Mouse (Mus musculus) small intestine, adult 2 months (tissue): ENCODE data around the gene Limch1. TPM values are rescaled to one million over a fixed set of nuclear protein-coding genes. Genes with fewer than 3 reads are reported as not detected.
A peak's percentile ranks its signal among the peaks of the same experiment; 100 is the strongest.

Source experiments
- H3K27ac ChIP-seq: fragments of 200-500 bp; 2 replicates; pipeline ENCODE4 v1.5.1; 2012; ENCODE audit warnings: low read depth, low read length, control low read depth, inconsistent platforms; ENCODE audit not compliant: insufficient read depth
- H3K27me3 ChIP-seq: fragments of 200-500 bp; 2 replicates; pipeline ENCODE4 v1.6.1; 2012; ENCODE audit warnings: mild to moderate bottlenecking, moderate library complexity, low read length, inconsistent platforms; ENCODE audit not compliant: control insufficient read depth, insufficient read depth
- H3K36me3 ChIP-seq: fragments of 200-500 bp; 2 replicates; pipeline ENCODE4 v1.6.1; 2012; ENCODE audit warnings: mild to moderate bottlenecking, low read length, control low read depth, inconsistent platforms; ENCODE audit not compliant: control insufficient read depth, insufficient read depth
- H3K4me1 ChIP-seq: fragments of 200-500 bp; 2 replicates; pipeline ENCODE4 v1.6.1; 2012; ENCODE audit warnings: low read length, inconsistent platforms, mixed read lengths; ENCODE audit not compliant: control insufficient read depth, insufficient read depth, insufficient read length
- H3K4me3 ChIP-seq: fragments of 200-500 bp; 2 replicates; pipeline ENCODE4 v1.5.1; 2012; ENCODE audit warnings: low read depth, mild to moderate bottlenecking, control low read depth, inconsistent platforms, low read length, moderate library complexity
- CTCF ChIP-seq: fragments of 200-500 bp; IDR thresholded peaks from 2 replicates; pipeline ENCODE4 v1.5.1; 2012; ENCODE audit warnings: low read depth, mild to moderate bottlenecking, control low read depth, inconsistent platforms, low read length, moderate library complexity, mixed read lengths; ENCODE audit not compliant: insufficient replicate concordance, insufficient read length; ENCODE audit errors: extremely low read depth
- POLR2A ChIP-seq: fragments of 200-500 bp; IDR thresholded peaks from 2 replicates; pipeline ENCODE4 v1.6.1; 2012; ENCODE audit warnings: low read depth, mild to moderate bottlenecking, control low read depth, inconsistent platforms, low read length, moderate library complexity
- WGBS: fragments of 180-500 bp; shearing (Covaris S2); methylation state at CpG from one replicate; pipeline ENCODE4 v1.1.7; 2018; 5-methylcytosine and 5-hydroxymethylcytosine counted together
- polyA plus RNA-seq: library from polyadenylated mRNA; depleted of rRNA; stranded (reverse); fragments of >200 nt; gene quantifications from 2 replicates; pipeline ENCODE4 v1.2.3, GENCODE M21; 2012

The Limch1 gene
- polyA plus RNA-seq, 1 experiment: 1.0 TPM

DNA sequence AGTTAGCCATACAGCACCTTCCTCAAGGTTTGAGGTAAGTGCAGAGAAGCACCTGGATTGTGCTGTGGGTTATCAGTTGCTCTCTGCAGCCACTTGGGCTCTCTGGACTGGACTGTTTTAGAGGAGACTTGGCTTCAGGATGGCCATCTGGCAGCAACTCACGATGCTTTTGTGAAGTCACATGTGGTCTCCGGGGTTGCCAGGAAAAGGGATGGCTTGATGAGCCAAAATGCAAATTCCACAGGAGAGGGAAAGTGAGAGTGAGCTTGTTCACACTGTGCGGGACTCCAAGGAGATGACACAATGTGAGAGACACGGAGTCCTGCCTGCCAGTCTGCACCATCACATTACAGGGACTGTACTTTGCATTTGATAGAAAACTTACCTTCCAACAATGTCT, 346.1 kb downstream of the Limch1 start:
- Histone ChIP-seq H3K4me3 (no peak overlapping the region), H3K27ac (no peak overlapping the region), H3K36me3 (no peaks in the 10 kb centered on the region), H3K27me3 (peaks cover 29% of the 10 kb centered on the region), H3K4me1 (no peaks in the 10 kb centered on the region)
- 26% methylated on average over 4 of the region's 4 CpGs for WGBS
- no peak for TF ChIP-seq CTCF
- TF ChIP-seq POLR2A: no peak

DNA sequence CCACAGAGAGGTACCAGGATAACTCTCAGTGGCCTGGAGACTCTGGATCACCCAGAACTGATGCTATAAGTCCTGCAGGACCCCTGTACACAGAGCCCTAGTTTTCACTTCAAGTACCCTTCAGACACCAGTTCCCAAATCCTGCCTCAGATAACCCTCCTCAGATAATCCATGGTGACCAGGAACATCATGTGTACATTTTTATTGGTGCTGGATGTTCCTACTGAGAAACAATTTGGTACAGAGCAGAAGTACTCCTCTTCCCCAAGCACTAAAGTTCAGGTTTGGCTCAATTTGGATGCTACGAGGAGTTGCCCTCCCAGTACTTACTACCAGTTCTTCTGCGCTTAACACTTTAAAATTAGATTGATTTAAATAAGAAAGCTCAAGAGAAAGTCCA, 348.4 kb downstream of the Limch1 start:
- Histone ChIP-seq H3K4me3 (no peak overlapping the region), H3K27me3 (peaks cover 50% of the 10 kb centered on the region), H3K27ac (no peak overlapping the region), H3K36me3 (no peaks in the 10 kb centered on the region), H3K4me1 (no peaks in the 10 kb centered on the region)
- 26% methylated on average over 2 of the region's 2 CpGs for WGBS
- TF ChIP-seq CTCF (no peak), POLR2A (no peak)

DNA sequence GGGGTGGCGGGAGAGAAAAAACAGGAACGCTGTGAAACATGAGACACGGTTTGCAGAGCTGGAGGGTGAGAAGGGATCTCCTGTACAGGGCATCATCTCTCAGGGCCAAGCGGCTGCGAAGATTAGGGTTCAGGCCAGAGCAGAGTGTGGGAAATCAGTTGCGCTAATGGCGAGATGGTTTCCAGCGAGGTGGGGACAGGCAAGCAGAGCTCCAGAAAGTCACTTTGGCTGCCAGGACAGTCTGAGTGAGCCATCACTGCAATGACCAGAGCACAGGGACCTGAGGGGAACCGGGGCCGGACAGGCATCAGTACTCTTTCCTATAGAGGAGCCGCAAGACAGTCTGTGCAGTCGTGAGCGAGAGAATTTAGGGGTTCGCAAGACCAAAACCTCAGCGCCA, 349.5 kb downstream of the Limch1 start:
- Histone ChIP-seq H3K27me3 (peaks cover 61% of the 10 kb centered on the region), H3K4me1 (no peaks in the 10 kb centered on the region), H3K27ac (no peak overlapping the region), H3K36me3 (no peaks in the 10 kb centered on the region), H3K4me3 (no peak overlapping the region)
- WGBS: 6% methylated on average over 15 of the region's 15 CpGs
- TF ChIP-seq CTCF (no peak), POLR2A (no peak)

DNA sequence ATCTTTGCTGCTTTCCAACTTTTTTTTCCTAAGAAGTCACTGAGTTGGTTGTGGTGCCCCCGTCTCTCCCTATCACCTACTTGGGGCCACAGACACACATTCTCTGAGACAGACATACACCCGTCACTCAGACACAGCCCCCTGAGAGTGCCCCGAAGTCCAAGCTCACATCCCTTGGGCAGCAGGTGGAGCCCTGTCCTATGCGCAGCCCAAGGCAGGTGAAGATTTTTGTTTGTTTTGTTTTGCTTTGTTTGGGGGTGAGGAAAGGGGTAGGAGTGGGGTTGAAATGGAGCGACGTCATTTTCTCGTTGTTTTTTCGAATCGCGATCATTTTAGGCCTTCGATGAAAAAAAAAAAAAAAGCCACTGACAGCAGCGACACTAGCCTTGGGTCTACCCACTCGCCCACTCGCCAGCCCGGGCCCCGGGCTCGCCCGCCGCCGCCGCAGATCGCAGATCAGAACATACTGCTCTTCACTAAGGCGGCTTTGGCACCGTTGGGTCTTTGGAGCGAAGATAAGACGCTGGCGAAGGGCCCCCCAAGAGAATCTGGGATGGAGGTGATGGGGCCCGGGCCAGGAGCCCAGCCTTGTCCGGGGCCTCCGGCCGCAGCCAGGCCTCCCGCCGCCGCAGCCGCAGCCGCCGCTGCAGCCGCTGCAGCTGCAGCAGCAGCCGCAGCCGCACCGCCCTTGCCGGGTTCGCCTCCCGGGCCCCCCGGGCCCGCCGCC, 350.2 kb downstream of the Limch1 start:
- Histone ChIP-seq H3K4me1 (no peaks in the 10 kb centered on the region), H3K36me3 (no peaks in the 10 kb centered on the region), H3K27me3 (peaks cover 61% of the 10 kb centered on the region), H3K4me3 (peak overlapping the region; percentile 39; the same call in 1 of the 2 replicates), H3K27ac (no peak overlapping the region)
- no peak for TF ChIP-seq POLR2A
- no peak for TF ChIP-seq CTCF
- 3% methylated on average over 45 of the region's 47 CpGs for WGBS

DNA sequence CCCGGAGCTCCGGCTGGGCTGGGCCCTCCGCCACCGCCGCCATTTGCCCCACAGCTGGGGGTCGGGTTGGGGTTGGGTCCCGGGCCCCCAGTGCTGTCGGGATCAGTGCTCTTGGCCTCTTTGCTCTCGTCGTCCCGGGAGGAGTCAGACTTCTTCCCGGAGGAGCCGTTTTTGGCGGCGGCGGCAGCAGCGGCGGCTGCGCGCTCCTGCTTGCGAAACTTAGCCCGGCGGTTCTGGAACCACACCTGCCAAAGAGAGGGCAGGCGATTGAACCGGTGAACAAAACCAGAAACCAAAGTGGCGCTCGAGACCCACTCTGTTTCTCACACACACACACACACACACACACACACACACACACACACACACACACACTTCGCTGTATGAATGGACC, 350.7 kb downstream of the Limch1 start:
- Histone ChIP-seq H3K27ac (no peak overlapping the region), H3K27me3 (peaks cover 66% of the 10 kb centered on the region), H3K4me1 (no peaks in the 10 kb centered on the region), H3K36me3 (no peaks in the 10 kb centered on the region), H3K4me3 (peak overlapping the region; percentile 39)
- WGBS: under 1% methylated on average over 28 of the region's 28 CpGs
- TF ChIP-seq CTCF: no peak
- no peak for TF ChIP-seq POLR2A

DNA sequence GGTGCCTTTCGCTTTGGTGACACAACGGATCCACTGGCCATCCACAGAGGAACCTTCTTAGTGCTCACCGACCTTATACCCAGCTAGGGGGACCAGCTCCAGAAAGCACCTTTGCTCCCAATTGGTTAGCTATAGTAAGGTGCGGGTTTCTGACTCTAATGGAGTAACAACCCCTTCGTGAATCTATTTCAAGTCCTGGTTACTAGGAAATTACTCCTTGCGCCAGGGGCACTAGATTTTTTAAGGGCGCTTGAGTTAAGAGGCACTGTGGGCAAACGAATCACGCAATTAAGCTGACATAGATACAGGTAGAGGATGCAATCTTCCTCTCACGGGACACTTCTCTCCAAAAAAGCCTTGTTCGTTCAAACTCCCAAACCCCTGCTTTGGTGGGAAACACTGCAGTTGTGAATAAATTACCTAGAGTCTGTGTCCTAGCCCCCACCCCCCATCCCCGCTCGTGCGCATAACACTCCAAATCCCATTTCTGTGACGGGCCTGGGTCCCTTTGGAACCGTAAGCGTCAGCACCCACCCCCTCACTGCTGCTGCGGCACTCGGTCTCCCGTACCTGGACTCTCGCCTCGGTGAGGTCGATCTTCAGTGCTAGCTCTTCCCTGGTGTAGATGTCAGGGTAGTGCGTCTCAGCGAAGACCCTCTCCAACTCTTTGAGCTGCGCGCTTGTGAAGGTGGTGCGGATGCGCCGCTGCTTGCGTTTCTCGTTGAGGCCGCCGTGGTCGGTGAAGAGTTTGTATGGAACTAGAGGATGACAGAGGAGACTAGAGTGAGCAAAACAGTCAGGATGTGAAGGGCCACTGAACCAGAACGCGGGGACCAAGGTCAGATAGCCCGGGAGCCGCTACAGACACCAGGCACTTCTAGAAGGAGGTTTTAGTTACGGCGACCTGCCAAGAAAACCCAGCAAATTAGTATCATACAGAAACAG, 351.8 kb downstream of the Limch1 start:
- TF ChIP-seq CTCF: no peak
- TF ChIP-seq POLR2A: no peak
- H3K27me3 ChIP-seq: peaks cover 73% of the 10 kb centered on the region
- WGBS: 5% methylated on average over 41 of the region's 41 CpGs
- H3K4me3 ChIP-seq: no peak overlapping the region; the same call in 1 of the 2 replicates
- no peaks in the 10 kb centered on the region for H3K4me1 ChIP-seq
- no peak overlapping the region for H3K27ac ChIP-seq
- no peaks in the 10 kb centered on the region for H3K36me3 ChIP-seq
